Mouse (Mus musculus): ENCODE data around the gene Rab3d.

The Rab3d gene

GRCm38 (mm10) chr9:21938234-21938855 lies 20.4 kb upstream of the Rab3d start:
- DNase-seq (ENCODE audit: extremely low spot score) = no peak

GRCm38 (mm10) chr9:21937711-21938175 lies 19.8 kb upstream of the Rab3d start:
- DNase-seq (ENCODE audit: extremely low spot score) = no peak

- DNase-seq (ENCODE audit: extremely low spot score) = peak; percentile 96
These were observed 18.9 kb upstream of the Rab3d start, which contains the start of gene Plppr2 for GRCm38 (mm10) chr9:21936692-21937570. Gene Plppr2, plus strand, starts transcription at chr9:21937033.

- DNase-seq (ENCODE audit: extremely low spot score) = no peak
These were observed 17.6 kb upstream of the Rab3d start for GRCm38 (mm10) chr9:21935466-21936131.

- no peak for DNase-seq (ENCODE audit: extremely low spot score)
These were observed 16.0 kb upstream of the Rab3d start for GRCm38 (mm10) chr9:21934021-21934420.

GRCm38 (mm10) chr9:21932445-21933137 lies 14.6 kb upstream of the Rab3d start:
- DNase-seq (ENCODE audit: extremely low spot score) = no peak

GRCm38 (mm10) chr9:21932006-21932405 lies 14.0 kb upstream of the Rab3d start:
- no peak for DNase-seq (ENCODE audit: extremely low spot score)

GRCm38 (mm10) chr9:21929208-21929607 lies 11.2 kb upstream of the Rab3d start:
- no peak for DNase-seq (ENCODE audit: extremely low spot score)

GRCm38 (mm10) chr9:21927208-21927753 lies 9.3 kb upstream of the Rab3d start, which contains the start of the genes Ccdc159 and Tmem205:
Gene Ccdc159, plus strand, starts transcription at chr9:21927471.
Gene Tmem205, minus strand, starts transcription at chr9:21927556.
- peak; percentile 93 for DNase-seq (ENCODE audit: extremely low spot score)

- DNase-seq (ENCODE audit: extremely low spot score) = peak; percentile 29
These were observed 8.8 kb upstream of the Rab3d start for GRCm38 (mm10) chr9:21926784-21927183.

GRCm38 (mm10) chr9:21926155-21926554 lies 8.2 kb upstream of the Rab3d start:
- no peak for DNase-seq (ENCODE audit: extremely low spot score)

GRCm38 (mm10) chr9:21925506-21925905 lies 7.5 kb upstream of the Rab3d start:
- DNase-seq (ENCODE audit: extremely low spot score) = no peak

GRCm38 (mm10) chr9:21925034-21925433 lies 7.0 kb upstream of the Rab3d start:
- no peak for DNase-seq (ENCODE audit: extremely low spot score)

GRCm38 (mm10) chr9:21924099-21924493 lies 6.1 kb upstream of the Rab3d start:
- no peak for DNase-seq (ENCODE audit: extremely low spot score)

- no peak for DNase-seq (ENCODE audit: extremely low spot score)
These were observed 5.6 kb upstream of the Rab3d start for GRCm38 (mm10) chr9:21923490-21924098.

GRCm38 (mm10) chr9:21923036-21923435 lies 5.0 kb upstream of the Rab3d start:
- DNase-seq (ENCODE audit: extremely low spot score) = no peak

- no peak for DNase-seq (ENCODE audit: extremely low spot score)
These were observed 846 bp upstream of the Rab3d start for GRCm38 (mm10) chr9:21918692-21919384.

GRCm38 (mm10) chr9:21917493-21918034 lies 428 bp downstream of the Rab3d start:
- no peak for DNase-seq (ENCODE audit: extremely low spot score)

GRCm38 (mm10) chr9:21916851-21917492 lies 1.0 kb downstream of the Rab3d start:
- no peak for DNase-seq (ENCODE audit: extremely low spot score)

Measured in embryo, embryonic 9.5 days (tissue).